Comparison of ENCODE assay signal across 10 mouse cellular contexts in genomic region chr16:91593262-91593661, GRCm38 (mm10).
"Had no signal": no experiment of that assay in that cellular context is flagged by ENCODE, and none has a peak within 500 bp of the region (broad histone marks: within the 10 kb centered on the region; RNA-seq: fewer than 3 reads in every experiment).

No protein-coding gene starts in this region.

- DNase-seq: kidney, adult 2 months; kidney, postnatal 14 days; layer of hippocampus, adult 9-11 months; layer of hippocampus, postnatal 36 days; liver; liver, embryonic 13.5 days; liver, postnatal 0 days; lung, postnatal 36 days had no signal

- ATAC-seq: intestine, embryonic 16.5 days; liver, postnatal 0 days; midbrain, embryonic 13.5 days had no signal
